Mouse (Mus musculus) retina, postnatal 7 days (tissue): ENCODE measurements around the gene Ctnnbip1.

Experiments used
- DNase-seq: peaks from one replicate; pipeline ENCODE4 v3.0.0-alpha.2; 2012; ENCODE audit warnings: low read depth, low spot score

Gene Ctnnbip1

GRCm38 (mm10) chr4:149521258-149521657, 3.2 kb downstream of the Ctnnbip1 start:
- no peak for DNase-seq

GRCm38 (mm10) chr4:149523961-149524360, 5.9 kb downstream of the Ctnnbip1 start:
- no peak for DNase-seq

GRCm38 (mm10) chr4:149525170-149525569, 7.1 kb downstream of the Ctnnbip1 start:
- DNase-seq = no peak

GRCm38 (mm10) chr4:149525811-149526210, 7.8 kb downstream of the Ctnnbip1 start:
- DNase-seq = no peak

GRCm38 (mm10) chr4:149526330-149526729, 8.3 kb downstream of the Ctnnbip1 start:
- no peak for DNase-seq

- no peak for DNase-seq
These were observed 9.8 kb downstream of the Ctnnbip1 start for GRCm38 (mm10) chr4:149527621-149528354.

GRCm38 (mm10) chr4:149529691-149530090, 11.7 kb downstream of the Ctnnbip1 start:
- no peak for DNase-seq

GRCm38 (mm10) chr4:149539441-149539840, 21.4 kb downstream of the Ctnnbip1 start:
- no peak for DNase-seq

- DNase-seq = no peak
These were observed 23.9 kb downstream of the Ctnnbip1 start for GRCm38 (mm10) chr4:149541935-149542334.

GRCm38 (mm10) chr4:149542431-149542830, 24.4 kb downstream of the Ctnnbip1 start:
- DNase-seq = no peak

GRCm38 (mm10) chr4:149542927-149543553, 25.0 kb downstream of the Ctnnbip1 start:
- DNase-seq = peak; percentile 88

GRCm38 (mm10) chr4:149544892-149545291, 26.9 kb downstream of the Ctnnbip1 start:
- no peak for DNase-seq

- no peak for DNase-seq
These were observed 28.9 kb downstream of the Ctnnbip1 start for GRCm38 (mm10) chr4:149546797-149547444.

GRCm38 (mm10) chr4:149547523-149547922, 29.5 kb downstream of the Ctnnbip1 start:
- no peak for DNase-seq

GRCm38 (mm10) chr4:149549221-149549925, 31.3 kb downstream of the Ctnnbip1 start:
- peak; percentile 85 for DNase-seq

- no peak for DNase-seq
These were observed 32.8 kb downstream of the Ctnnbip1 start for GRCm38 (mm10) chr4:149550866-149551265.

- no peak for DNase-seq
These were observed 33.7 kb downstream of the Ctnnbip1 start for GRCm38 (mm10) chr4:149551696-149552095.

GRCm38 (mm10) chr4:149553834-149554233, 35.8 kb downstream of the Ctnnbip1 start:
- DNase-seq = no peak

- no peak for DNase-seq
These were observed 38.1 kb downstream of the Ctnnbip1 start for GRCm38 (mm10) chr4:149556111-149556510.

GRCm38 (mm10) chr4:149557905-149558304, 39.9 kb downstream of the Ctnnbip1 start:
- DNase-seq = no peak

GRCm38 (mm10) chr4:149558389-149558788, 40.4 kb downstream of the Ctnnbip1 start:
- DNase-seq = no peak

- no peak for DNase-seq
These were observed 43.4 kb downstream of the Ctnnbip1 start for GRCm38 (mm10) chr4:149561392-149561791.
